ENCODE assay signal across 9 mouse cellular contexts in the genomic region with DNA sequence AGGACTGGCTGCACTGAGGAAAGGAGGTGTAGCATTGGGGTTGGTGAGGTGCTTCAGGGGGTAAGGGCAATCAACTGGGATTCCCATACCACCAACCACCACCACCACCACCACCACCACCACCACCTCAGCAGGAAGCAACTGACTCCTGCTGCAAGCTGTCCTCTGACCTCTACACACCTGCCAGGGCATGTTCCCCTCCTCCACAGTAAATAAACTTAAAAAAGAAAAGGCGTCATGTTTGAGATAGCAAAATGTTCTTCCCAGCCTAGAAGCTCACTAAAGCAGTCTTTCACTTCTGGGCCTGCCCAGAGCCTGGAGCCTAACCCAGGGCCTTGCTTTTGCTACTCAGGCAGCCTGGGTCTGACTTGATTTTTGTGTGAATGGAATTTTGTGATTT. TPM values are rescaled to one million over a fixed set of nuclear protein-coding genes. Genes with fewer than 3 reads are reported as not detected.
DNase-seq lines count a peak whose midpoint lies in the region; ATAC-seq lines count a peak whose summit lies in the region.
"Had no signal": no experiment of that assay in that cellular context is flagged by ENCODE, and none has a peak within 500 bp of the region (broad histone marks: within the 10 kb centered on the region; RNA-seq: fewer than 3 reads in every experiment).

No protein-coding gene starts in this region.

- peak overlapping the region; percentile 93 for H3K4me3 ChIP-seq in heart, embryonic 10.5 days
- no peak overlapping the region for H3K4me3 ChIP-seq in hindbrain, embryonic 16.5 days (ENCODE audit: low read length)
- H3K4me3 ChIP-seq in midbrain, embryonic 15.5 days = peak overlapping the region; percentile 96; the same call in 1 of the 2 replicates

- no peak overlapping the region for H3K9ac ChIP-seq in hindbrain, embryonic 16.5 days (ENCODE audit: low read depth, low read length)
- H3K9ac ChIP-seq in midbrain, embryonic 15.5 days = no peak overlapping the region

- peaks cover 42% of the 10 kb centered on the region for H3K4me1 ChIP-seq in heart, embryonic 10.5 days
- peaks cover 28% of the 10 kb centered on the region for H3K4me1 ChIP-seq in hindbrain, embryonic 16.5 days (ENCODE audit: control insufficient read depth, insufficient read depth, low read depth, low read length)
- peaks cover 53% of the 10 kb centered on the region for H3K4me1 ChIP-seq in midbrain, embryonic 15.5 days

- peak overlapping the region; percentile 94; the same call in 1 of the 2 replicates for H3K4me2 ChIP-seq in hindbrain, embryonic 16.5 days (ENCODE audit: low read length)
- H3K4me2 ChIP-seq in midbrain, embryonic 15.5 days = peak overlapping the region; percentile 72; the same call in 1 of the 2 replicates

- ATAC-seq in hindbrain, embryonic 16.5 days = no peak
- no peak for ATAC-seq in midbrain, embryonic 15.5 days (replicated peaks)

- WGBS in heart, embryonic 10.5 days = 67% methylated on average over 1 of the region's 1 CpGs
- 94% methylated on average over 1 of the region's 1 CpGs for WGBS in hindbrain, embryonic 16.5 days
- WGBS in midbrain, embryonic 15.5 days = 88% methylated on average over 1 of the region's 1 CpGs

- H3K27me3 ChIP-seq in heart, embryonic 10.5 days (ENCODE audit: insufficient read depth, poor library complexity, severe bottlenecking) = no peaks in the 10 kb centered on the region
- H3K27me3 ChIP-seq in hindbrain, embryonic 16.5 days (replicated peaks; ENCODE audit: control insufficient read depth, insufficient read depth, low read length) = no peaks in the 10 kb centered on the region
- H3K27me3 ChIP-seq in midbrain, embryonic 15.5 days (replicated peaks) = no peaks in the 10 kb centered on the region

- H3K9me3 ChIP-seq in heart, embryonic 10.5 days = no peaks in the 10 kb centered on the region
- no peaks in the 10 kb centered on the region for H3K9me3 ChIP-seq in hindbrain, embryonic 16.5 days (ENCODE audit: control insufficient read depth, low read length)
- H3K9me3 ChIP-seq in midbrain, embryonic 15.5 days = no peaks in the 10 kb centered on the region

- DNase-seq in heart, embryonic 10.5 days (ENCODE audit: low spot score) = no peak
- DNase-seq in heart, postnatal 36 days = no peak
- peak; percentile 44 for DNase-seq in A20 (ENCODE audit: low read depth, low spot score)
- no peak for DNase-seq in cerebellum, postnatal 4 days (ENCODE audit: low spot score in 2 of 2)
- no peak for DNase-seq in right cerebral cortex, postnatal 14 days
- no peak for DNase-seq in embryo, embryonic 11 days
- DNase-seq: kidney, postnatal 4 days had no signal

- intact Hi-C loops in heart, postnatal 36 days (cut with DNase I) = loop anchor here (5.0 to 10.0 kb wide), 2 partner anchors 128 to 440 kb away; partner anchors contain the start of gene Ppp1cc

- H3K27ac ChIP-seq in heart, embryonic 10.5 days = no peak overlapping the region
- H3K27ac ChIP-seq in hindbrain, embryonic 16.5 days (ENCODE audit: low read depth, low read length) = no peak overlapping the region
- no peak overlapping the region for H3K27ac ChIP-seq in midbrain, embryonic 15.5 days

- H3K36me3 ChIP-seq in heart, embryonic 10.5 days = peaks cover 12% of the 10 kb centered on the region
- no peaks in the 10 kb centered on the region for H3K36me3 ChIP-seq in hindbrain, embryonic 16.5 days (ENCODE audit: control insufficient read depth, insufficient read depth, low read length)
- H3K36me3 ChIP-seq in midbrain, embryonic 15.5 days (replicated peaks) = no peaks in the 10 kb centered on the region

RNA-seq across cellular contexts. Expression of gene Atxn2, which starts 3.2 kb away (rescaled TPM):
- polyA plus RNA-seq in heart, embryonic 10.5 days (2016; fragmentation: Nextera tagmentation; extraction: Ambion mirVana) = 38.2 and 46.8 TPM in 2 replicates
- 100 to 1,000 TPM; 138 to 149 TPM for total RNA-seq in heart, postnatal 36 days (2021)
- 52.4 and 53.9 TPM in 2 replicates for polyA plus RNA-seq in hindbrain, embryonic 16.5 days (2015; fragmentation: Nextera tagmentation; extraction: Ambion mirVana)
- polyA plus RNA-seq in midbrain, embryonic 15.5 days (2015; fragmentation: Nextera tagmentation; extraction: Ambion mirVana) = 107 and 111 TPM in 2 replicates

RNA-seq across cellular contexts. Expression of gene Brap, which starts 54.0 kb away (rescaled TPM):
- polyA plus RNA-seq in heart, embryonic 10.5 days (2016; fragmentation: Nextera tagmentation; extraction: Ambion mirVana) = 33.2 and 35.5 TPM in 2 replicates
- total RNA-seq in heart, postnatal 36 days (2021) = 10 to 100 TPM; 29.8 to 31.9 TPM
- polyA plus RNA-seq in hindbrain, embryonic 16.5 days (2015; fragmentation: Nextera tagmentation; extraction: Ambion mirVana) = 36.1 and 42.5 TPM in 2 replicates
- 48.2 and 50.9 TPM in 2 replicates for polyA plus RNA-seq in midbrain, embryonic 15.5 days (2015; fragmentation: Nextera tagmentation; extraction: Ambion mirVana)

RNA-seq across cellular contexts. Expression of gene Acad10, which starts 54.0 kb away (rescaled TPM):
- 1.5 and 2.6 TPM in 2 replicates for polyA plus RNA-seq in heart, embryonic 10.5 days (2016; fragmentation: Nextera tagmentation; extraction: Ambion mirVana)
- 10 to 100 TPM; 19.8 to 23.8 TPM for total RNA-seq in heart, postnatal 36 days (2021)
- polyA plus RNA-seq in hindbrain, embryonic 16.5 days (2015; fragmentation: Nextera tagmentation; extraction: Ambion mirVana) = 1.3 and 1.4 TPM in 2 replicates
- polyA plus RNA-seq in midbrain, embryonic 15.5 days (2015; fragmentation: Nextera tagmentation; extraction: Ambion mirVana) = 1.6 and 1.8 TPM in 2 replicates
